ENCODE assay signal across 8 mouse cellular contexts in the genomic region with DNA sequence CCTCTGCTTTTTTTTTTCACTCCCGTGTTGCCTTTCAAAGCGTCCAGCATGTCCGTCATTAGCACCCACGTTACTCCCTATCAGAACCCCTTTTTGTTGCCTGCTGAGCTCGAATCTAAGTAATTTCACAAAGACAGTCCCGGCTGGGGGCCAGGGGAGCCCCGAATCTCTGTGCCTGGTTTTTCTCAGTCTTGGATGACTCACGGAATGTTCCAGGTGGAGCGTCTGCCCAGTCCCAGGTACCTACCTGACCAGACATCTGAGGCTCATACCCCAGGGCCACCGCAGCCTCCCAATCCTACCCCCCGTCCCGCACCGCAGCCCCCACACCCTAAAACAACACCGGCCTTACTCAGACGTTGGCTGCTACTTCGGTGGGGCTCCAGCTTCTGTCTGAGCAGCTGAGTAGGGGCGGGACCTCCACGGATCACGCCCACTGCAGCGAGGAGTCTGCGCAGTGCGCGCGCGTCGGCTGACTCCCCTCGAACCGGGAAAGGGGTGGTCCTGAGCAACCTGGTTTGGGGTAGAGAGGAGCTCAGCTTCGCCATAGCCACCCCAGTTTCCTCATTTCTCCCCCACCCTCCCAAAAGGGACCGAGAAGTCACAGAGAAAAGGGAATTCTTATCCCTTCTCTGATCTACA. TPM values are rescaled to one million over a fixed set of nuclear protein-coding genes. Genes with fewer than 3 reads are reported as not detected.
DNase-seq lines count a peak whose midpoint lies in the region; ATAC-seq lines count a peak whose summit lies in the region.

No protein-coding gene starts in this region.

- no peaks in the 10 kb centered on the region for H3K36me3 ChIP-seq in embryonic facial prominence, embryonic 11.5 days (replicated peaks; ENCODE audit: control insufficient read depth, insufficient read depth, low read depth, low read length)
- peaks cover 5% of the 10 kb centered on the region; the same call in 1 of the 2 replicates for H3K36me3 ChIP-seq in limb, embryonic 10.5 days
- H3K36me3 ChIP-seq in midbrain, embryonic 12.5 days = peaks cover 12% of the 10 kb centered on the region

- H3K27me3 ChIP-seq in embryonic facial prominence, embryonic 11.5 days (ENCODE audit: control insufficient read depth, insufficient read depth, low read length) = no peaks in the 10 kb centered on the region
- no peaks in the 10 kb centered on the region for H3K27me3 ChIP-seq in limb, embryonic 10.5 days (ENCODE audit: low read depth, poor library complexity, severe bottlenecking)
- H3K27me3 ChIP-seq in midbrain, embryonic 12.5 days = no peaks in the 10 kb centered on the region

- peak overlapping the region; percentile 44 for H3K4me3 ChIP-seq in embryonic facial prominence, embryonic 11.5 days (ENCODE audit: low read depth, low read length)
- H3K4me3 ChIP-seq in limb, embryonic 10.5 days = peak overlapping the region; percentile 53
- H3K4me3 ChIP-seq in midbrain, embryonic 12.5 days = peak overlapping the region; percentile 56

- H3K4me1 ChIP-seq in embryonic facial prominence, embryonic 11.5 days (ENCODE audit: control insufficient read depth, insufficient read depth, low read length) = no peaks in the 10 kb centered on the region
- peaks cover 27% of the 10 kb centered on the region for H3K4me1 ChIP-seq in limb, embryonic 10.5 days
- peaks cover 17% of the 10 kb centered on the region for H3K4me1 ChIP-seq in midbrain, embryonic 12.5 days

- DNase-seq in 3134 (ENCODE audit: extremely low read depth, insufficient read length, low spot score) = peak; percentile 65
- DNase-seq in adrenal gland, postnatal 25 days = peak; percentile 82
- peak; percentile 93 for DNase-seq in embryonic facial prominence, embryonic 11.5 days (ENCODE audit: low spot score)
- DNase-seq in heart, adult 11 months = peak; percentile 98
- peak; percentile 69 for DNase-seq in kidney, adult 11 months
- peak; percentile 91 for DNase-seq in limb, embryonic 10.5 days (ENCODE audit: low spot score)
- peak; percentile 71 for DNase-seq in spleen, adult 12 weeks (ENCODE audit: low spot score)

- peak overlapping the region; percentile 87 for H3K4me2 ChIP-seq in embryonic facial prominence, embryonic 11.5 days (ENCODE audit: low read depth, low read length)
- peak overlapping the region; percentile 73 for H3K4me2 ChIP-seq in midbrain, embryonic 12.5 days (replicated peaks)

- 4% methylated on average over 30 of the region's 30 CpGs for WGBS in embryonic facial prominence, embryonic 11.5 days
- 3% methylated on average over 30 of the region's 30 CpGs for WGBS in limb, embryonic 10.5 days
- whole genome bisulfite sequencing in midbrain, embryonic 12.5 days = 4% methylated on average over 30 of the region's 30 CpGs

- H3K9me3 ChIP-seq in embryonic facial prominence, embryonic 11.5 days (replicated peaks; ENCODE audit: control insufficient read depth, low read length) = no peaks in the 10 kb centered on the region
- no peaks in the 10 kb centered on the region for H3K9me3 ChIP-seq in limb, embryonic 10.5 days (replicated peaks)
- H3K9me3 ChIP-seq in midbrain, embryonic 12.5 days = no peaks in the 10 kb centered on the region

- peak; percentile 90 for ATAC-seq in embryonic facial prominence, embryonic 11.5 days (replicated peaks; ENCODE audit: insufficient number of reproducible peaks, low FRiP score, low TSS enrichment, low read depth)
- peak; percentile 94 for ATAC-seq in midbrain, embryonic 12.5 days (ENCODE audit: low FRiP score, low read depth)

- peak overlapping the region; percentile 59 for H3K9ac ChIP-seq in embryonic facial prominence, embryonic 11.5 days (replicated peaks; ENCODE audit: low read length)
- H3K9ac ChIP-seq in midbrain, embryonic 12.5 days (replicated peaks) = peak overlapping the region; percentile 71

- peak overlapping the region; percentile 13; the same call in 1 of the 2 replicates for H3K27ac ChIP-seq in embryonic facial prominence, embryonic 11.5 days (replicated peaks; ENCODE audit: low read depth, low read length)
- H3K27ac ChIP-seq in limb, embryonic 10.5 days = peak overlapping the region; percentile 70
- 0 out of 2 replicates have a peak overlapping the region, but pooled peaks have one; percentile 15 for H3K27ac ChIP-seq in midbrain, embryonic 12.5 days (replicated peaks)

RNA-seq across cellular contexts. Expression of a gene that starts 10.5 kb away (rescaled TPM):
- 108 and 114 TPM in 2 replicates for total RNA-seq in adrenal gland, postnatal 25 days (2021)
- 57.1 and 65.5 TPM in 2 replicates for polyA plus RNA-seq in embryonic facial prominence, embryonic 11.5 days (2014; fragmentation: Nextera tagmentation; extraction: Ambion mirVana)
- 31.6 and 49.5 TPM in 2 replicates for polyA plus RNA-seq in limb, embryonic 10.5 days (2016; fragmentation: Nextera tagmentation; extraction: Ambion mirVana)
- polyA plus RNA-seq in midbrain, embryonic 12.5 days (2016; fragmentation: Nextera tagmentation; extraction: Ambion mirVana) = 69.9 and 71.6 TPM in 2 replicates

RNA-seq across cellular contexts. Expression of a gene that starts 10.5 kb away (rescaled TPM):
- 16.9 and 18.0 TPM in 2 replicates for total RNA-seq in adrenal gland, postnatal 25 days (2021)
- 26.4 and 27.5 TPM in 2 replicates for polyA plus RNA-seq in embryonic facial prominence, embryonic 11.5 days (2014; fragmentation: Nextera tagmentation; extraction: Ambion mirVana)
- polyA plus RNA-seq in limb, embryonic 10.5 days (2016; fragmentation: Nextera tagmentation; extraction: Ambion mirVana) = 40.8 and 41.2 TPM in 2 replicates
- polyA plus RNA-seq in midbrain, embryonic 12.5 days (2016; fragmentation: Nextera tagmentation; extraction: Ambion mirVana) = 37.2 and 37.4 TPM in 2 replicates

RNA-seq across cellular contexts. Expression of a gene that starts 19.4 kb away (rescaled TPM):
- 0.88 TPM in 1 of 2 replicates, not detected in the other for total RNA-seq in adrenal gland, postnatal 25 days (2021)
- 0.22 and 0.36 TPM in 2 replicates for polyA plus RNA-seq in embryonic facial prominence, embryonic 11.5 days (2014; fragmentation: Nextera tagmentation; extraction: Ambion mirVana)
- 0.54 and 0.79 TPM in 2 replicates for polyA plus RNA-seq in limb, embryonic 10.5 days (2016; fragmentation: Nextera tagmentation; extraction: Ambion mirVana)
- polyA plus RNA-seq in midbrain, embryonic 12.5 days (2016; fragmentation: Nextera tagmentation; extraction: Ambion mirVana) = 0.38 and 0.45 TPM in 2 replicates

RNA-seq across cellular contexts. Expression of a gene that starts 43.4 kb away (rescaled TPM):
- 2.6 and 2.7 TPM in 2 replicates for total RNA-seq in adrenal gland, postnatal 25 days (2021)
- polyA plus RNA-seq in embryonic facial prominence, embryonic 11.5 days (2014; fragmentation: Nextera tagmentation; extraction: Ambion mirVana) = 1.2 and 2.2 TPM in 2 replicates
- polyA plus RNA-seq in limb, embryonic 10.5 days (2016; fragmentation: Nextera tagmentation; extraction: Ambion mirVana) = 3.5 and 4.3 TPM in 2 replicates
- polyA plus RNA-seq in midbrain, embryonic 12.5 days (2016; fragmentation: Nextera tagmentation; extraction: Ambion mirVana) = 2.5 and 3.1 TPM in 2 replicates

RNA-seq across cellular contexts. Expression of a gene that starts 48.8 kb away (rescaled TPM):
- 150 and 209 TPM in 2 replicates for total RNA-seq in adrenal gland, postnatal 25 days (2021)
- 82.8 and 83.3 TPM in 2 replicates for polyA plus RNA-seq in embryonic facial prominence, embryonic 11.5 days (2014; fragmentation: Nextera tagmentation; extraction: Ambion mirVana)
- polyA plus RNA-seq in limb, embryonic 10.5 days (2016; fragmentation: Nextera tagmentation; extraction: Ambion mirVana) = 91.3 and 95.0 TPM in 2 replicates
- polyA plus RNA-seq in midbrain, embryonic 12.5 days (2016; fragmentation: Nextera tagmentation; extraction: Ambion mirVana) = 79.6 and 90.9 TPM in 2 replicates

Comparison
In these comparisons a context has a peak if more than half of its experiments do, and no peak if none do; other contexts are left out.
1. Peak in every context shown above with its lines: DNase-seq, ATAC-seq, H3K4me3 ChIP-seq and H3K27ac ChIP-seq.
2. H3K27ac ChIP-seq: peak in every context shown above with its lines; median percentile 70 in limb, embryonic 10.5 days; 15 in midbrain, embryonic 12.5 days; 13 in embryonic facial prominence, embryonic 11.5 days.